Mouse (Mus musculus) stomach, embryonic 15.5 days (tissue): ENCODE results near the gene Bag6. TPM values are rescaled to one million over a fixed set of nuclear protein-coding genes. Genes with fewer than 3 reads are reported as not detected.

Source experiments
- ATAC-seq: fragments of 200-750 bp; cut with Nextera tagmentation; 2 replicates; pipeline ENCODE4 v1.8.0; 2017; ENCODE audit warnings: low read depth, moderate number of reproducible peaks, moderate TSS enrichment; ENCODE audit not compliant: insufficient read depth, low FRiP score
- H3K27ac ChIP-seq: fragments of 300-500 bp; sonication (generic); 2 replicates; pipeline ENCODE4 v1.5.1; 2015; ENCODE audit warnings: mild to moderate bottlenecking, inconsistent platforms
- H3K27me3 ChIP-seq: fragments of 300-500 bp; sonication (generic); replicated peaks from 2 replicates; pipeline ENCODE4 v1.6.1; 2015; ENCODE audit warnings: inconsistent platforms
- H3K36me3 ChIP-seq: fragments of 300-500 bp; sonication (generic); 2 replicates; pipeline ENCODE4 v1.6.1; 2015; ENCODE audit warnings: inconsistent platforms
- H3K4me1 ChIP-seq: fragments of 300-500 bp; sonication (generic); 2 replicates; pipeline ENCODE4 v1.6.1; 2015; ENCODE audit warnings: inconsistent platforms
- H3K4me2 ChIP-seq: fragments of 300-500 bp; sonication (generic); 2 replicates; pipeline ENCODE4 v1.6.1; 2015; ENCODE audit warnings: mild to moderate bottlenecking, inconsistent platforms
- H3K4me3 ChIP-seq: fragments of 300-500 bp; sonication (generic); replicated peaks from 2 replicates; pipeline ENCODE4 v1.5.1; 2015; ENCODE audit warnings: inconsistent platforms
- H3K9ac ChIP-seq: fragments of 300-500 bp; sonication (generic); 2 replicates; pipeline ENCODE4 v1.6.1; 2015; ENCODE audit warnings: inconsistent platforms
- H3K9me3 ChIP-seq: fragments of 300-500 bp; sonication (generic); 2 replicates; pipeline ENCODE4 v1.6.1; 2016; ENCODE audit warnings: inconsistent platforms
- WGBS: fragments of 180-500 bp; shearing (Covaris S2); methylation state at CpG from one replicate; pipeline ENCODE4 v1.1.7; 2015; 5-methylcytosine and 5-hydroxymethylcytosine counted together
- polyA plus RNA-seq: library from polyadenylated mRNA; unstranded; fragments of >200 nt; fragmentation: Nextera tagmentation; extraction: Ambion mirVana; gene quantifications from 2 replicates; pipeline ENCODE4 v1.2.1, GENCODE M21; 2015

The Bag6 gene
- polyA plus RNA-seq, 1 experiment from 2014 or later, result 42.2 TPM

DNA sequence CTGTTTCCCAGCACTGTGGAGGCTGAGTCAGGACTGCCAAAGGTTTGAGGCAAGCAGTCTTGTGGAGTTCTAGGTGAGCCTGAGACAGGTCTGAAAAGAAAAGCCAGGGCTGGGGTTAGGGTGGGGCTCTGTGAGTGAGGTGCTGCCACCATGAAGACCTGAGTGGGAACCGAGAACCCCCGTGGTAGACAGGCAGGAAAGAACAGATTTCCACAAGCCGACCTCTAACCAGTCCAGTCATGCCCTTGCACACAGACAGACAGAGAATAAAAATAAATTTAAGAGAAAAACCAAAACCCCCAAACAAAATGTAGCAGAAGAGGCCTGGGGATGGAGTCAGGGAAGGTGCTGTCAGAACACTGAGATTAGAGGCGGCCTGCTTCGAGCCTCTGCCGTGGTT, 40.4 kb downstream of the Bag6 start:
- Histone ChIP-seq H3K9ac (no peak overlapping the region), H3K4me1 (no peaks in the 10 kb centered on the region), H3K4me3 (no peak overlapping the region), H3K4me2 (no peak overlapping the region), H3K27ac (no peak overlapping the region), H3K36me3 (no peaks in the 10 kb centered on the region), H3K9me3 (no peaks in the 10 kb centered on the region), H3K27me3 (no peaks in the 10 kb centered on the region)
- 70% methylated on average over 6 of the region's 6 CpGs for WGBS
- no peak for ATAC-seq

DNA sequence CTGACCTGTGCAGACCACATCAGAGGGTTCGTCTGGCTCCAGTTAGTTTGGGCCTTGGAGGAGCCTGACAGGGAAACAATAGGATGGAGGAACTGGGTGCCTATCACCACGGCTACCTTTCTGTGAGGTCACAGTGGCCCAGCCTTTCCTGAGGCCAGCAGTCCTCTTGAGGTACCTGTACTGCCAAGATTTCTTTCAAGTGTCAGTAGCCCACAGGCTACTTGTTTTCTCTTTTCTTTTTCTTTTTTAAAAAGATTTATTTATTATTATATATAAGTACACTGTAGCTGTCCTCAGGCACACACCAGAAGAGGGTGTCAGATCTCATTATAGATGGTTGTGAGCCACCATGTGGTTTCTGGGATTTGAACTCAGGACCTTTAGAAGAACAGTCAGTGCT, 41.0 kb downstream of the Bag6 start, which contains the start of gene Aif1:
Aif1 (minus strand) TSS at position 101 of the 400 bp plus-strand sequence.
- Histone ChIP-seq H3K36me3 (no peaks in the 10 kb centered on the region), H3K4me2 (no peak within 1 kb of the TSS), H3K4me1 (no peaks in the 10 kb centered on the region), H3K27me3 (no peaks in the 10 kb centered on the region), H3K9me3 (no peaks in the 10 kb centered on the region), H3K9ac (no peak within 1 kb of the TSS), H3K27ac (no peak within 1 kb of the TSS), H3K4me3 (no peak within 1 kb of the TSS)
- ATAC-seq, result no peak
- WGBS, result 48% methylated on average over 2 of the region's 2 CpGs

DNA sequence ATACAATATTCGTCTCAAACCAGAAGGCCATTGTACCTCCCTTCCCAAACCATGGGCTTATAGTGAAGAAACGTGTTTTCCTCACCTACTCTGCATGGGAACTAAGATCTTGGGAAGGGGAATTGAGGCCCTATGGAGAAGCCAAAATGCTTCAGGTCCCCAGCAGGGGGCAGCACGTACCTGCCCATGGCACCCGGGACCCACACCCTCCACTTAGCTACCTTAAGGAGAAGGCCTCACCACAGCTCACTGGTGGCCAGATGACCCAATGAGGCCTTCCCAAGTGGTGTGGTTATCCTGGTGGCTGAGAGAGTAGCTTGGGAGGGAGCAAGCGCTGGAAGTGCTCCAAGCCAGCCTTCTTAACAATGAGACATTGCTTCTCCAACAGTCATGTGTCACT, 43.5 kb downstream of the Bag6 start:
- Histone ChIP-seq H3K36me3 (no peaks in the 10 kb centered on the region), H3K4me2 (no peak overlapping the region), H3K4me3 (no peak overlapping the region), H3K27ac (no peak overlapping the region), H3K27me3 (no peaks in the 10 kb centered on the region), H3K4me1 (no peaks in the 10 kb centered on the region), H3K9ac (no peak overlapping the region), H3K9me3 (no peaks in the 10 kb centered on the region)
- 12% methylated on average over 5 of the region's 5 CpGs for WGBS
- ATAC-seq, result peak; percentile 87; the same call in 1 of the 2 replicates

DNA sequence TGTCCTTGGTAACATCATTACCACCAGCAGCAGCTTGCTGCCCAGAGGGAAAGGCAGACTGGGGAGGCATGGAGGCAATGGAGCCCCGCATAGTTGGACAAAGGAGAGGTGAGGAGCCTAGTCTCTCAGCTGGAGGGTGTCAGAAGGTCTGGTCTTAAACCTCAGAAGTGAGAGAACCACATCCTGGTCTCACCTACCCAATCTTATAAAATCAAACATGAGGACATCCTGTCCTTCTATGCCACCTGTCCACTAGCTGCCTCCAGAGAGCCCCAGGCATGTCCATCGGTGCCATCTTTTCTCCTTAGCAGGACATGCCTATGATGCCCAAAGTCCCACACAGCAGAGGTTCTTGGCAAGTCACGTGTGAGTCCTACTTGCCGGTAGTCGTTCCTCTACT, 45.1 kb downstream of the Bag6 start:
- no peak for ATAC-seq
- Histone ChIP-seq H3K36me3 (no peaks in the 10 kb centered on the region), H3K27ac (no peak overlapping the region), H3K4me2 (no peak overlapping the region), H3K27me3 (no peaks in the 10 kb centered on the region), H3K9me3 (no peaks in the 10 kb centered on the region), H3K4me3 (no peak overlapping the region), H3K9ac (no peak overlapping the region), H3K4me1 (no peaks in the 10 kb centered on the region)
- 88% methylated on average over 5 of the region's 5 CpGs for WGBS

DNA sequence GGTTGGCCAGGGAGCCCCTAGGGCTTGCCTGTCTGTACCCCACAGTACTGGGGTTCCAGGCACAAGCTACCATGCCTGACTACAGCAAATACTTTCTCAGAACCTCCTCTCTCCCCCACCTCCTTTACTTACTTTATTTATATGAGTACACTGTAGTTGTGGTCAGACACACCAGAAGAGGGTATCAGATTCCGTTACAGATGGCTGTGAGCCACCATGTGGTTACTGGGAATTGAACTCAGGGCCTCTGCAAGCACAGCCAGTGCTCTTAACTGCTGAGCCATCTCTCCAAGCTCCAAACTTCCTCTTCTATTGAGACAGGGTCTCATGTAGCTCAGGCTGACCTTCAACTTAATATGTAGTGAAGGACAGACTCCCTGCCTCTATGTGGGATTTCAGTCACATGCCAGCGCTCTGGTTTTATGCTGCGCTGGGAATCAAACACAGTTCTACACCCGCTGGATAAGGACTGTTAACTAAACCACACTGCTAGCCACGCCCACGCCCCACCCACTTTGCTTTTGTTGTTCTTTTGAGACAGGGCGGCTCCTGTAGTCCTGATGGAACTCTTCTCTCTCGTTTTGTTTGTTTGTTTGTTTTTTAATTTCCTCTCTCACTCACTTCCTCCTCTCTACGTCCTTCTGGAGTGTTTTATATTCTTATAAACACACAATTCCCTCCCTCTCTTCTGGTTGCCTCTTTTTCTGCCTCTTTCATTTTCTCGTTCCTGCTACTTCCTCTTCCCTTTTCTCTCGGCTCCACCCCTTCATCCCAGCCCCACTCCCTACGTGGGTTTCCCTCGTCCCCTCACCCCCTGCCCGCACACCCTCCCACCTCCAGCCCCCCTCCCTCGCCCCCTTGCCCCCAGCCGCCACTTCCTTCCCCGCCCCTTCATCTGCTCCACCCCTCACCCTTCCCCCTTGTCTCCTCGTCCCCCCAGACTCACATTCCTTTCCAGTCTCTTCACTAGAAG, 50.9 kb downstream of the Bag6 start:
- Histone ChIP-seq H3K9ac (peak overlapping the region; percentile 12; the same call in 1 of the 2 replicates), H3K27ac (peak overlapping the region; percentile 73), H3K4me1 (peaks cover 9% of the 10 kb centered on the region), H3K27me3 (no peaks in the 10 kb centered on the region), H3K4me2 (peak overlapping the region; percentile 58), H3K36me3 (no peaks in the 10 kb centered on the region), H3K9me3 (no peaks in the 10 kb centered on the region), H3K4me3 (peak overlapping the region; percentile 48)
- WGBS, result 5% methylated on average over 18 of the region's 18 CpGs
- ATAC-seq, result 0 out of 2 replicates have a peak, but pooled peaks have one; percentile 20

DNA sequence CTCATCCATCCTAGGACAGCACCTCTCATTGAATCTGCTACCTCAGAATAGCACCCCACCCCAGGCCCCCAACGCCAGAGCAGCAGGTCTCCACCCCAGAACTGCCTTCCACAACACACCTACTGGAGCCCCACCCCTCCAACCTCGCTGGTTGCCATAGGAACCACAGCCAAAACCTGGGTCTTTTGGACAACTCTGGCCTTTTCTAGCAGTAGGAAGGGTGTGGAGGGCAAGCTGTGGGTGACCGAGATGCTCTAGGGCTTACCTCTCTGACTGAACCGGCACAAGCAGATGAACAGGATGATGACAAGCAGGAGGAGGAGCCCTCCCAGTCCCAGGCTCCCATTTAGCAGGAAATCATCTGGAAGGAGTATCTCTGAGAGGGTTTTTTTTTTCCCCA, 51.7 kb downstream of the Bag6 start:
- ATAC-seq, result peak; percentile 20; the same call in 1 of the 2 replicates
- H3K4me2 ChIP-seq, result peak overlapping the region; percentile 58
- H3K9ac ChIP-seq, result no peak overlapping the region
- H3K9me3 ChIP-seq, result no peaks in the 10 kb centered on the region
- no peaks in the 10 kb centered on the region for H3K27me3 ChIP-seq
- H3K36me3 ChIP-seq, result no peaks in the 10 kb centered on the region
- H3K4me1 ChIP-seq, result peaks cover 9% of the 10 kb centered on the region
- 0% methylated on average over 4 of the region's 4 CpGs for WGBS
- H3K4me3 ChIP-seq, result peak overlapping the region; percentile 48
- peak overlapping the region; percentile 73 for H3K27ac ChIP-seq

DNA sequence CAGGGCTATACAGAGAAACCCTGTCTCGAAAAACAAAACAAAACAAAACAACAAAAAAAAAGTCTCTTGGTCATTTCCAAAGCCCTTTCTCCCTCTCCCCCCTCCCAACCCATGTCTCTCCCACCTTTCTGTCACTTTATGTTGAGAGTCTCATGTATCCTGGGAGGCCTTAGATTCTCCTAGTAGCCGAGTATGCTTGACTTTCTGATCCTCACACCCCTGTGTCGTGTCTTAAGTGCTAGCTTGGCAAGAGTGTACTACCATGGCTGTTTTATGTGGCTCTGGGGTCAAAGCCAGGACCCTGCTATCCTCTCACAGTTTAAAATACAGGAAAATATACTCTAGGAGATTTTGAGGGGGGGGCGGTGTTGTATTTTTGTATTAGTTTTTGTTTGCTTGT, 52.4 kb downstream of the Bag6 start:
- Histone ChIP-seq H3K9me3 (no peaks in the 10 kb centered on the region), H3K9ac (no peak overlapping the region), H3K27ac (no peak overlapping the region), H3K4me1 (peaks cover 9% of the 10 kb centered on the region), H3K4me2 (no peak overlapping the region; the same call in 1 of the 2 replicates), H3K36me3 (no peaks in the 10 kb centered on the region), H3K27me3 (no peaks in the 10 kb centered on the region), H3K4me3 (no peak overlapping the region)
- 61% methylated on average over 4 of the region's 4 CpGs for WGBS
- ATAC-seq, result no peak

DNA sequence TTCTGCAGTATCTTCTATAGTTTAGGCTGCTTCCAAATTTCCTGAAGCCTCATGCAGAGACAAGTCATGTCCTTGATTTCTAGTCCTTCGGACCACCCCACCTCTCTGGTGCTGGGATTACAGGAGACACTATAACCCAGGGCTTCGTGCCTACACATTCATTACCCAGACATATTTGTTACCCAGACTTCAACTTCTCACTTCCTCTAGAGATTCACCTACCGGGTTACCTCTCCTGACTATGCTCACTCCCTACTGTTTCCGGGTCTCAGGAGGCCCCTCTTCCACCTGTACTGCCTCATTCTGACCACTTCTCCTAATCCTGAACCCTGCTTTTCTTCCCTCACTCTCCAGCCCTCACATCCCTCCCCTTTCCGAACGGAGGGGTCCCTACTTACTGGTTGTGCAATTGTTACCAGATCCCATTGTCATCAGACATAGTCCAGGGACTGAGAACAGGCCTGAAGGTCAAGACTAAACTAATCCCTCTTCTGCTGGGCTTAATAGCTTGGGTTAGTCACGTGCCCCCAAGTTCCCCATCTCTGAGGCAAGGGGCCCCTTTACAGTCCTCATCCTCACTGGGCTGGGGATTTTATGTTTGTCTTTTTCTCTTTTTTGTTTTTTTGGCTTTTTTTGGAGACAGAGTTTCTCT, 53.1 kb downstream of the Bag6 start, which contains the start of gene Lst1:
Lst1 (minus strand) TSS at position 481 of the 652 bp plus-strand sequence.
- Histone ChIP-seq H3K27ac (peak within 1 kb of the TSS; percentile 31; the same call in 1 of the 2 replicates), H3K9me3 (no peaks in the 10 kb centered on the region), H3K4me3 (no peak within 1 kb of the TSS), H3K4me1 (peaks cover 9% of the 10 kb centered on the region), H3K27me3 (no peaks in the 10 kb centered on the region), H3K9ac (no peak within 1 kb of the TSS), H3K4me2 (no peak within 1 kb of the TSS; the same call in 1 of the 2 replicates), H3K36me3 (no peaks in the 10 kb centered on the region)
- no peak for ATAC-seq
- WGBS, result 58% methylated on average over 7 of the region's 7 CpGs

DNA sequence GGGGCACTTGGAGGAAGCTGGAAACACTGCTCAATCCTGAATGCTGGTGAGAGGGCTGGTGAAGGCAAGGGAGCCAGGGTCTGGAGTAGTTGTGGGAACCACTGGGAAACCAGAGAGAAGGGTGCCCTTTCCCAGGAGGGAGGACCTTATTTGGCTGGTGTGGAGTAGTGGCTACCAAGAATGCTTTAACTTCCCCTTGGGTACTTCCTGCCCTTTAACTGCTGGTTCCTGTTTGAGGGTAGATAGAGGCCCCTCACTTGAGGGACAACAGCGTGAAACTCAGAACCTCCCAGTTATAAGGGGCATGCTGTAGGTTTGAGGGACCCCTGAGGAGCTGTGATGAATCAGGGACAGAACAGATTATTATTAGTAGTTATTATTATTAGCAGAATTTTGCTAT, 54.2 kb downstream of the Bag6 start:
- Histone ChIP-seq H3K27me3 (no peaks in the 10 kb centered on the region), H3K4me3 (no peak overlapping the region), H3K4me1 (peaks cover 9% of the 10 kb centered on the region), H3K4me2 (no peak overlapping the region), H3K9me3 (no peaks in the 10 kb centered on the region), H3K27ac (no peak overlapping the region), H3K36me3 (no peaks in the 10 kb centered on the region), H3K9ac (no peak overlapping the region)
- 54% methylated on average over 1 of the region's 1 CpGs for WGBS
- ATAC-seq, result no peak

DNA sequence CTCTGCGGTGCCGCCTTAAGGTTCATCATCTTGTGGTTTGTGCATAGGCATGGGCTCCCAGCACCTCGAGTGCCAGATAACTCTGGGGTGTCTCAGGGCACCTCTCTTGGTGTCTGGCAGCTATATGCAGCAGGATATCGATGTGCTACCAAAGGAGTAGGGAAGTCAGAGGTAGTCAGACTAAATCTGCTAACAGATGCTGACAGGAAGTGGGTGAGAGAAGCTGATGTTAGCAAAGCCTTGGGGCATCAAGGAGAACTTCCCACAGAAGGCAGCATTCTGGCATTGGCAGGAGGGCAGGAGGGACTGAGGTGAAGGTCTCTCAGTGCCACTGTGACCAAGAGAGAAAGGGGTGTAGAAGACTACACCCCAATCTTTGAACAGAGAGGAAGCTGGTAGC, 55.1 kb downstream of the Bag6 start:
- peaks cover 3% of the 10 kb centered on the region for H3K27me3 ChIP-seq
- H3K36me3 ChIP-seq, result no peaks in the 10 kb centered on the region
- peaks cover 15% of the 10 kb centered on the region for H3K4me1 ChIP-seq
- H3K9ac ChIP-seq, result no peak overlapping the region
- 69% methylated on average over 4 of the region's 4 CpGs for WGBS
- no peak overlapping the region for H3K4me2 ChIP-seq
- no peak for ATAC-seq
- no peaks in the 10 kb centered on the region for H3K9me3 ChIP-seq
- no peak overlapping the region for H3K27ac ChIP-seq
- no peak overlapping the region for H3K4me3 ChIP-seq

DNA sequence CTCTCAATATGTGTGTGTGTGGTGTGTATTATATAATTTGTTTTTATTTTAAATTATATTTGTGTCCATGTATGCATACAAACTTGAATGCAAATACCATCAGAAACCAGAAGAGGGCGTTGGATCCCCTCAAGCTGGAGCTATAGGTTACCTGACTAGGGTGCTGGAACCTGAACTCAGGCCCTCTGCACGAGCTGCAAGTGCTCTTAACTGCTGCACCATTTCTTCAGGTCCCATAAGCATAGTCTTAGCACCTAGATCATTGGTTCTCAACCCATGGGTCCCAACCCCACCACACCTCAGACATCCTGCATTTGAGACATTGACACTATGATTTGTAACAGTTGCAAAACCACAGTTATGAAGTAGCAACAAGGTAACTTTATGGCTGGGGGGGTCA, 56.7 kb downstream of the Bag6 start:
- Histone ChIP-seq H3K4me3 (no peak overlapping the region), H3K4me1 (peaks cover 16% of the 10 kb centered on the region), H3K36me3 (no peaks in the 10 kb centered on the region), H3K9ac (no peak overlapping the region), H3K9me3 (no peaks in the 10 kb centered on the region), H3K4me2 (no peak overlapping the region), H3K27me3 (peaks cover 11% of the 10 kb centered on the region), H3K27ac (no peak overlapping the region)
- ATAC-seq, result no peak
- WGBS, result 61% methylated on average over 2 of the region's 2 CpGs

DNA sequence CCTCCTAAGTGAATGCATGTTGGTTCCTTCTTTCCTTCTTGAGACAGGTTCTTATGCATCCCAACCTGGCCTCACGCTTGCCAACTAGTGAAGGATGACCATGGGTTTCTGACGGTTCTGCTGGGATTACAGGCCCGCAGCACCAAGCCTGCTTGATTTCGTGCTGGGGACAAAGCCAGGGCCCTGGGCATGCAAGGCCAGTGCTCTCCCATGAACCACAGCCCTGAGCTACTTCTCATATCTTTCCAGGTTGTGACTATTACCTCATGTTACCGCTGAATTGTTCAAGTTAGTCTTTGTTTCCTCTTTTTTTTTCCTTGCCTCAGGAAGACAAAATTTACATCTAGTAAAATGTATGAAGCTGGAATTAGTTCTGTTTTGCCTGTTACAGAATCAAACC, 57.9 kb downstream of the Bag6 start:
- Histone ChIP-seq H3K9me3 (no peaks in the 10 kb centered on the region), H3K4me1 (peaks cover 15% of the 10 kb centered on the region; the same call in 1 of the 2 replicates), H3K27me3 (peaks cover 11% of the 10 kb centered on the region), H3K27ac (no peak overlapping the region; the same call in 1 of the 2 replicates), H3K4me3 (no peak overlapping the region), H3K4me2 (no peak overlapping the region), H3K9ac (no peak overlapping the region), H3K36me3 (no peaks in the 10 kb centered on the region)
- WGBS, result 86% methylated on average over 5 of the region's 5 CpGs
- ATAC-seq, result no peak
